Mouse (Mus musculus) MEL (cell line): ENCODE results near the gene Mindy4b-ps. TPM values are rescaled to one million over a fixed set of nuclear protein-coding genes. Genes with fewer than 3 reads are reported as not detected.

Source experiments
- DNase-seq: peaks from one replicate; pipeline ENCODE4 v3.0.0; 2011; ENCODE audit warnings: low read depth, low spot score
- H3K27ac ChIP-seq: 2 replicates; pipeline ENCODE4 v1.5.1; 2012; ENCODE audit warnings: low read depth, mild to moderate bottlenecking, control low read depth, low read length, moderate library complexity; ENCODE audit not compliant: control insufficient read depth
- H3K27me3 ChIP-seq, 2 experiments: fragments of 150-350 bp in 1 of 2; sonication (generic) in 1 of 2; 2 replicates each; pipeline ENCODE4 v1.6.1; 2012; ENCODE audit warnings: low read length in 2 of 2, mild to moderate bottlenecking in 2 of 2, improper control_type of control experiment in 1 of 2, moderate library complexity in 1 of 2; ENCODE audit not compliant: insufficient read depth in 2 of 2, control insufficient read depth in 1 of 2
- H3K36me3 ChIP-seq, 2 experiments: 2 replicates each; pipeline ENCODE4 v1.6.1; 2012 to 2014; ENCODE audit warnings: low read length in 2 of 2, improper control_type of control experiment in 1 of 2, inconsistent platforms in 1 of 2, mild to moderate bottlenecking in 1 of 2; ENCODE audit not compliant: insufficient read depth in 2 of 2, control insufficient read depth in 1 of 2
- H3K4me1 ChIP-seq, 2 experiments: fragments of 150-350 bp in 1 of 2; sonication (generic) in 1 of 2; 2 replicates each; pipeline ENCODE4 v1.6.1; 2012; ENCODE audit warnings: low read length in 2 of 2, improper control_type of control experiment in 1 of 2, mild to moderate bottlenecking in 1 of 2; ENCODE audit not compliant: insufficient read depth in 2 of 2, control insufficient read depth in 1 of 2
- H3K4me3 ChIP-seq, 2 experiments: fragments of 150-350 bp in 1 of 2; sonication (generic) in 1 of 2; 2 replicates each; pipeline ENCODE4 v1.5.1; 2012; ENCODE audit warnings: low read depth in 2 of 2, low read length in 2 of 2, mild to moderate bottlenecking in 2 of 2, moderate library complexity in 2 of 2, control low read depth in 1 of 2, improper control_type of control experiment in 1 of 2; ENCODE audit not compliant: control insufficient read depth in 1 of 2, insufficient read depth in 1 of 2
- H3K79me2 ChIP-seq: 2 replicates; pipeline ENCODE4 v1.6.1; 2012; ENCODE audit warnings: mild to moderate bottlenecking, low read length, moderate library complexity; ENCODE audit not compliant: control insufficient read depth, poor library complexity, insufficient read depth
- H3K9ac ChIP-seq: 2 replicates; pipeline ENCODE4 v1.6.1; 2012; ENCODE audit warnings: low read depth, mild to moderate bottlenecking, control low read depth, low read length, moderate library complexity; ENCODE audit not compliant: control insufficient read depth, poor library complexity, severe bottlenecking
- H3K9me3 ChIP-seq: fragments of 150-350 bp; sonication (generic); replicated peaks from 2 replicates; pipeline ENCODE4 v1.6.1; 2012; ENCODE audit warnings: mild to moderate bottlenecking, low read length, improper control_type of control experiment, moderate library complexity; ENCODE audit not compliant: insufficient read depth
- CHD2 ChIP-seq: IDR thresholded peaks from 2 replicates; pipeline ENCODE4 v1.6.1; 2011; ENCODE audit warnings: low read length, improper control_type of control experiment
- CTCF ChIP-seq, 3 experiments: IDR thresholded peaks in 2 of 3; conservative IDR thresholded peaks in 1 of 3; 2 replicates each; pipeline ENCODE4 v1.5.1; 2011 to 2012; ENCODE audit warnings: low read length in 3 of 3, low read depth in 2 of 3, mild to moderate bottlenecking in 2 of 3, improper control_type of control experiment in 1 of 3, inconsistent platforms in 1 of 3, mixed read lengths in 1 of 3, moderate library complexity in 1 of 3; ENCODE audit not compliant: control insufficient read depth in 1 of 3, insufficient read depth in 1 of 3, poor library complexity in 1 of 3, severe bottlenecking in 1 of 3
- E2F4 ChIP-seq: IDR thresholded peaks from 2 replicates; pipeline ENCODE4 v1.6.1; 2011; ENCODE audit warnings: low read depth, low read length, improper control_type of control experiment, borderline replicate concordance
- ELF1 ChIP-seq: IDR thresholded peaks from 2 replicates; pipeline ENCODE4 v1.6.1; 2014; ENCODE audit warnings: low read depth, mild to moderate bottlenecking, inconsistent platforms, low read length, improper control_type of control experiment, moderate library complexity
- EP300 ChIP-seq, 2 experiments: IDR thresholded peaks; 2 replicates each; pipeline ENCODE4 v1.6.1; 2011; ENCODE audit warnings: improper control_type of control experiment in 2 of 2, low read length in 2 of 2, low read depth in 1 of 2, mild to moderate bottlenecking in 1 of 2
- GATA1 ChIP-seq: IDR thresholded peaks from 2 replicates; pipeline ENCODE4 v1.6.1; 2011; ENCODE audit warnings: low read depth, low read length, improper control_type of control experiment
- HCFC1 ChIP-seq: IDR thresholded peaks from 2 replicates; pipeline ENCODE4 v1.6.1; 2012; ENCODE audit warnings: low read depth, mild to moderate bottlenecking, inconsistent platforms, low read length, improper control_type of control experiment, moderate library complexity
- MAX ChIP-seq: IDR thresholded peaks from 2 replicates; pipeline ENCODE4 v1.6.1; 2011; ENCODE audit warnings: low read length, improper control_type of control experiment
- MEF2A ChIP-seq: IDR thresholded peaks from 2 replicates; pipeline ENCODE4 v1.6.1; 2014; ENCODE audit warnings: low read depth, mild to moderate bottlenecking, inconsistent platforms, low read length, improper control_type of control experiment; ENCODE audit not compliant: poor library complexity, insufficient replicate concordance, severe bottlenecking; ENCODE audit errors: extremely low read depth
- MXI1 ChIP-seq: IDR thresholded peaks from 2 replicates; pipeline ENCODE4 v1.6.1; 2011; ENCODE audit warnings: mild to moderate bottlenecking, low read depth, low read length, improper control_type of control experiment
- MYB ChIP-seq: IDR thresholded peaks from 2 replicates; pipeline ENCODE4 v1.6.1; 2011; ENCODE audit warnings: mild to moderate bottlenecking, low read depth, low read length, improper control_type of control experiment
- MYC ChIP-seq: IDR thresholded peaks from 2 replicates; pipeline ENCODE4 v1.6.1; 2011; ENCODE audit warnings: low read depth, mild to moderate bottlenecking, low read length, improper control_type of control experiment, moderate library complexity
- RCOR1 ChIP-seq: IDR thresholded peaks from 2 replicates; pipeline ENCODE4 v1.6.1; 2012; ENCODE audit warnings: low read depth, mild to moderate bottlenecking, inconsistent platforms, low read length, improper control_type of control experiment
- SIN3A ChIP-seq: IDR thresholded peaks from 2 replicates; pipeline ENCODE4 v1.6.1; 2012; ENCODE audit warnings: low read length, improper control_type of control experiment, inconsistent platforms
- SMC3 ChIP-seq: IDR thresholded peaks from 2 replicates; pipeline ENCODE4 v1.6.1; 2011; ENCODE audit warnings: low read depth, low read length, improper control_type of control experiment
- TCF12 ChIP-seq: IDR thresholded peaks from 2 replicates; pipeline ENCODE4 v1.6.1; 2014; ENCODE audit warnings: low read depth, mild to moderate bottlenecking, inconsistent platforms, low read length, improper control_type of control experiment, moderate library complexity
- USF2 ChIP-seq, 2 experiments: IDR thresholded peaks; 2 replicates each; pipeline ENCODE4 v1.6.1; 2011 to 2012; ENCODE audit warnings: improper control_type of control experiment in 2 of 2, low read length in 2 of 2, borderline replicate concordance in 1 of 2, inconsistent platforms in 1 of 2, low read depth in 1 of 2, mild to moderate bottlenecking in 1 of 2; ENCODE audit not compliant: insufficient read depth in 1 of 2
- ZMIZ1 ChIP-seq: IDR thresholded peaks from 2 replicates; pipeline ENCODE4 v1.6.1; 2012; ENCODE audit warnings: low read depth, mild to moderate bottlenecking, inconsistent platforms, low read length, improper control_type of control experiment, moderate library complexity
- ZNF384 ChIP-seq: IDR thresholded peaks from 2 replicates; pipeline ENCODE4 v1.6.1; 2012; ENCODE audit warnings: low read depth, mild to moderate bottlenecking, inconsistent platforms, low read length, improper control_type of control experiment
- polyA plus RNA-seq, 2 experiments: library from polyadenylated mRNA; stranded (reverse) in 1 of 2; unstranded in 1 of 2; fragments of >175 nt in 1 of 2; fragments of >200 nt in 1 of 2; gene quantifications; 2 replicates each; pipeline versions ENCODE4 v1.2.1 to v1.2.4; 2012; ENCODE audit warnings: low replicate concordance in 2 of 2, low read depth in 1 of 2; ENCODE audit not compliant: insufficient read length in 2 of 2, insufficient read depth in 1 of 2, missing spikeins in 1 of 2
- total RNA-seq: library from RNA; depleted of rRNA; stranded (reverse); fragments of 300-350 nt; gene quantifications from 2 replicates; pipeline ENCODE4 v1.2.3, GENCODE M21; 2012

The Mindy4b-ps gene
- total and polyA plus RNA-seq, 3 experiments: not detected

DNA sequence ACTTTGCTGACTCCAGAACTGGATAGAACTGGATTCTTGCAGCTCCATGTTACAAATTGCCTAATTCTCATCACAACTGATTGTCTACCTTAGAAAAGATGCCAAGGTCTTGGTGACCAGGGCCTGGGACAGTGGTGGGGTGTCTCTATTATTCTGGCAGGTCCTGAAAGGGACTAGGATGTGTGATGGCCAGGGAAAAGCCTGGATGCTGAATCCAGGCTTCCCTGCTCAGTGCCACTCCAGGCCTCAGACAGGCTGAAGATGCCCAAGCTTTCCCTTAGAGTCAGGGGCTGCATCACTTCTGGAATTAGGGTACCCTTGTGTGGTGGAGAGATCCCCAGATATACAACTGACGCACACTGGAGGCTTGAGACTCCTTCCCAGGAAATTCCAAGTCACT lies 7.8 kb upstream of the Mindy4b-ps start:
- no peak overlapping the region for H3K4me3 ChIP-seq
- no peaks in the 10 kb centered on the region for H3K9me3 ChIP-seq
- no peak overlapping the region for H3K9ac ChIP-seq
- no peak for DNase-seq
- H3K27ac ChIP-seq: no peak overlapping the region
- no peaks in the 10 kb centered on the region for H3K4me1 ChIP-seq
- no peaks in the 10 kb centered on the region for H3K36me3 ChIP-seq
- H3K27me3 ChIP-seq: peaks cover 3 to 9% of the 10 kb centered on the region in 2 experiments
- H3K79me2 ChIP-seq: no peaks in the 10 kb centered on the region
- TF ChIP-seq GATA1 (no peak), ZNF384 (no peak), MYC (no peak), MXI1 (no peak), ZMIZ1 (no peak), RCOR1 (no peak), SIN3A (no peak), HCFC1 (no peak), CHD2 (no peak), SMC3 (no peak), MYB (no peak), EP300 (IDR thresholded peaks at IDR 0.05; ENCODE audit: low read depth in 1 of 2, low read length in 2 of 2) (no peak)
- TF ChIP-seq, all 39 proteins: peak for 0

DNA sequence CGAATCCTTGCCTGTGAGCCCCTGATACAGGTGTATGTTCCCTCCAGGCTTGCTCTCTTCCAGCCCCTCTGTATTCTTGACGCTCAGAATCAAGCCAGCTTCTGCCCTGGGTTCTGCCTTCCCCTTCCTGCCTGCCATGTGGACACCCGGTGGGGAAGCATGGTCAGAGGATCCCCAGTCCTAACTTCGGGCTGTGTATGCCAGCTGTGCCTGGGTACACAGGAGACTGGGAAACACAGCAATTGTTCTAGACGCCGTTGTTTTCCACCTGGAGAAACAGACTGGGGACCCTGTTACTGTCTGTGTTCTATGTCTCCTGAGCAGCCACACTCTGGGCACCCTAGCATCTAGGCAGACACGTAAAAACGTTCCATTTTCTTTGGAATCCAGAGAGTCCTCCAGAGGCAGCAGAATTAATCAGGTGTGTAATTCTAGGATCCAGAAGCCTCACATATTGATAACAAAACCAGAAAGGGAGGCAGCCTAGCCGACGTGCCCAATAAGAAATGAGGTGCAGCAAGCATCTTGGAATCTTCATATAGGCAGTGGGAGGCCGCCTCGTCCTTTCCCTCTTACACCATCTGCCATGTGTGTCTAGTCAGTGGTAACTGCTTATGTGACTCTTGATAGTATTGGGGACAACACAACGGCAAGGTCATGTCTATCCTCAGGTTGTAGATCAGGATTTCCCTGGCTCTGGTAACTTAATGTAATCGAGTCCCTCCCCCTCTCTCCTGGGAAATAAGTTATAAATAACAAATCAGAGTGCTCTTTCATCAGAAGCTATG lies 6.4 kb upstream of the Mindy4b-ps start:
- Histone ChIP-seq H3K4me1 (no peaks in the 10 kb centered on the region), H3K4me3 (no peak overlapping the region), H3K27me3 (peaks cover 3 to 10% of the 10 kb centered on the region in 2 experiments), H3K27ac (no peak overlapping the region), H3K9ac (no peak overlapping the region), H3K9me3 (no peaks in the 10 kb centered on the region), H3K79me2 (no peaks in the 10 kb centered on the region), H3K36me3 (no peaks in the 10 kb centered on the region)
- no peak for DNase-seq
- TF ChIP-seq E2F4 (no peak), ZMIZ1 (no peak), USF2 (IDR thresholded peaks at IDR 0.05; ENCODE audit: borderline replicate concordance in 1 of 2, insufficient read depth in 1 of 2, low read depth in 1 of 2, low read length in 2 of 2) (no peak), MEF2A (no peak), SIN3A (no peak), MAX (no peak), ELF1 (no peak), MYC (no peak), CTCF (IDR thresholded peaks at IDR 0.05 in 2 of 3, conservative IDR thresholded peaks at IDR 0.05 in 1 of 3; ENCODE audit: control insufficient read depth in 1 of 3, insufficient read depth in 1 of 3, low read depth in 2 of 3, low read length in 3 of 3, poor library complexity in 1 of 3, severe bottlenecking in 1 of 3) (no peak), TCF12 (no peak)
